Mouse (Mus musculus) spleen, adult 2 months (tissue): ENCODE data around the gene Nenf.

ENCODE experiments used
- CTCF ChIP-seq: fragments of 200-500 bp; IDR thresholded peaks from 2 replicates; pipeline ENCODE4 v1.5.1; 2011; ENCODE audit warnings: mild to moderate bottlenecking, inconsistent platforms; ENCODE audit not compliant: insufficient read depth, insufficient read length, insufficient replicate concordance; ENCODE audit errors: extremely low read depth
- POLR2A ChIP-seq: fragments of 200-500 bp; IDR thresholded peaks from 2 replicates; pipeline ENCODE4 v1.6.1; 2011; ENCODE audit warnings: low read depth, low read length, inconsistent platforms

- TF ChIP-seq POLR2A (no peak), CTCF (no peak)
These were observed 4.1 kb downstream of the Nenf start for GRCm38 (mm10) chr1:191313926-191314325.
